Mouse (Mus musculus) heart, postnatal 0 days (tissue): ENCODE data around the gene Schip1. TPM values are rescaled to one million over a fixed set of nuclear protein-coding genes. Genes with fewer than 3 reads are reported as not detected.
"Not testable (repeated sequence)": the region's sequence is repeated elsewhere in the genome, so short reads cannot be mapped to it uniquely, and the experiment has no call there.

ENCODE experiments used
- ATAC-seq: fragments of 200-750 bp; cut with Nextera tagmentation; 2 replicates; pipeline ENCODE4 v1.8.0; 2017; ENCODE audit warnings: low read depth, moderate number of reproducible peaks, moderate library complexity; ENCODE audit not compliant: insufficient read depth
- DNase-seq: peaks from one replicate; pipeline ENCODE4 v3.0.0-alpha.2; 2016; ENCODE audit warnings: low spot score
- H3K27ac ChIP-seq: fragments of 300-500 bp; sonication (generic); 2 replicates; pipeline ENCODE4 v1.5.1; 2014; ENCODE audit warnings: low read depth, mild to moderate bottlenecking
- H3K27me3 ChIP-seq: fragments of 300-500 bp; sonication (generic); 2 replicates; pipeline ENCODE4 v1.6.1; 2014; ENCODE audit warnings: low read length, mixed read lengths; ENCODE audit not compliant: control insufficient read depth, insufficient read depth
- H3K36me3 ChIP-seq: fragments of 300-500 bp; sonication (generic); replicated peaks from 2 replicates; pipeline ENCODE4 v1.6.1; 2014; ENCODE audit warnings: low read length, mixed read lengths; ENCODE audit not compliant: control insufficient read depth, insufficient read depth
- H3K4me1 ChIP-seq: fragments of 300-500 bp; sonication (generic); 2 replicates; pipeline ENCODE4 v1.6.1; 2014; ENCODE audit warnings: antibody characterized with exemption; ENCODE audit not compliant: control insufficient read depth, insufficient read depth
- H3K4me2 ChIP-seq: fragments of 300-500 bp; sonication (generic); 2 replicates; pipeline ENCODE4 v1.6.1; 2014; ENCODE audit warnings: low read depth, mild to moderate bottlenecking, low read length, moderate library complexity
- H3K4me3 ChIP-seq: fragments of 300-500 bp; sonication (generic); 2 replicates; pipeline ENCODE4 v1.5.1; 2014; ENCODE audit warnings: low read depth, low read length
- H3K9ac ChIP-seq: fragments of 300-500 bp; sonication (generic); replicated peaks from 2 replicates; pipeline ENCODE4 v1.6.1; 2014; ENCODE audit warnings: low read depth, low read length, mixed read lengths
- H3K9me3 ChIP-seq: fragments of 300-500 bp; sonication (generic); replicated peaks from 2 replicates; pipeline ENCODE4 v1.6.1; 2016; ENCODE audit warnings: low read length; ENCODE audit not compliant: control insufficient read depth
- CTCF ChIP-seq: IDR thresholded peaks from 2 replicates; pipeline ENCODE4 v1.5.1; 2016; ENCODE audit warnings: antibody characterized with exemption, control low read depth, low read depth
- EP300 ChIP-seq: IDR thresholded peaks from 2 replicates; pipeline ENCODE4 v1.6.1; 2016; ENCODE audit warnings: antibody characterized with exemption, low read depth
- WGBS: fragments of 180-500 bp; shearing (Covaris S2); extraction: QIAGEN DNeasy Blood & Tissue Kit; methylation state at CpG from one replicate; pipeline ENCODE4 v1.1.7; 2014; 5-methylcytosine and 5-hydroxymethylcytosine counted together
- polyA plus RNA-seq: library from polyadenylated mRNA; unstranded; fragments of >200 nt; fragmentation: Nextera tagmentation; extraction: Ambion mirVana; gene quantifications from 2 replicates; pipeline ENCODE4 v1.2.1, GENCODE M21; 2015
- total RNA-seq: library from RNA; depleted of rRNA; stranded (reverse); fragments of >200 nt; gene quantifications from 2 replicates; pipeline ENCODE4 v1.2.3, GENCODE M21; 2014; ENCODE audit warnings: low replicate concordance

The Schip1 gene
- total and polyA plus RNA-seq, 2 experiments from 2014 or later = 58.4 to 74.3 TPM

DNA sequence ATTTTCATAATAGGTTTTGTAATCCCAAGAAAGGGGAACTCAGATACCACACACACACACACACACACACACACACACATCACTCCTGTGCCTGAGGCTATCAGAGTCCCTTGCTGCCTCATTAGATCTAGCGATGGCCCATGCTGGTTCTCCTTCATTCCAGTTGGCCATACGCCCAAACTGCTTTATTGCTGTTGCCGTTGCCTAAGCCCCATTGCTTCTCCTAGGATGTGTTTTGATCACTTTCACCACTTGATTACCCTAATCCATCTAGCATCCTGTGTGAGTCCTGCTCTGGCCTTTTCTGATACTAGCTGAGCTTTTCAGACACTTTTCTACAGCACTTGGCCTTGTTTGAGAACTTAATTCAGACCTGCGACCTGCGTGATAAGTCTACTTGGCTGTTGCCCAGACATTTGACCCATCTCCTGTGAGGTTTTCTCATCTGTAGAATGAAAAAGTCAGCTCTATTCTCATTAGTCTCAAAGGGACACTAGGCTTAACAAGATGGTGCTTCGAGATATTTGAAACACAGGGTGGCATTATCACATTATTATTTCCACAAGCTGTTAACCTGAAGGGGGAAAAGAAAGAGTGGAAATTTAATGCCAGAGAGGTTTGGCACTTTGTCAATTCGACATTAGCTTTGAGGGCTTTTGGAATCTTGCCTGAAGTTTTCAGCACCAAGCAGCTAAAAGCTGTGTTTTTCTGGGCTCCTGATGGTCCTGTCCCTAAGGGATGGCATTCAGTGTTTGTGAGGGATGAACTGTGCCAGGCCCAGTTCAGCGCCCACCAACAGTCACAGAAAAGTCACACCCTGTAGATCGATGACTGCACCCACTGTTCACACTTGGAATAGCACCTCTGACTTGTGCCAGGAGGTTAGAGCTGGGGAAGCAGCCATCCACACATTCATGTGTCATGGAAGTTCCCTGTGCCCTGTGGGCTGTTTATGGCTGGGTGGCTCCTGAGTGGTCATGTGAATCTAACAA is 7.1 kb downstream of the Schip1 start:
- WGBS = 53% methylated on average over 9 of the region's 9 CpGs

DNA sequence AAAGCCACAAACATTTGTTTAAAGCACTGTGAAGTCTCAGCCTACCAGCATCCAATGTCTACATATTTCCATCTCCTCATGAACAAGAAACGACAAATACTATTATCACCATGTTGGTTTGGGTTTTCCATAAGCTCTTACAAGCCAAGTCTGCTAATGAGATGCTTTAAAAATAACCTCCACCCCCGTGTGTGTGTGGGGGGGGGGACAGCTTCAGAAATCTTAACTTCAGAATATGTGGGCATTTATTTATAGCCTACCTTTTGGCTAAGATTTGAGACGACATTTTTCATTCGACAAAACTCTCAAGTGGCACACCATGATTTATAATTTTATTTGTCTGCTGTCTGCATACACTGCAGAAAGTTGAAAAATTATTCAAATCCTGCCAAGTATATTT is 12.8 kb downstream of the Schip1 start:
- Histone ChIP-seq H3K4me3 (no peak overlapping the region), H3K4me1 (no peaks in the 10 kb centered on the region), H3K9ac (no peak overlapping the region), H3K27ac (no peak overlapping the region), H3K27me3 (no peaks in the 10 kb centered on the region), H3K36me3 (no peaks in the 10 kb centered on the region), H3K4me2 (no peak overlapping the region), H3K9me3 (no peaks in the 10 kb centered on the region)
- no peak for ATAC-seq
- TF ChIP-seq EP300 (no peak), CTCF (no peak)
- WGBS = 47% methylated on average over 4 of the region's 4 CpGs
- no peak for DNase-seq

More for the DNA sequence above, 7.1 kb downstream of the Schip1 start:
- Histone ChIP-seq H3K4me3 (no peak overlapping the region), H3K36me3 (no peaks in the 10 kb centered on the region), H3K27ac (no peak overlapping the region), H3K9me3 (no peaks in the 10 kb centered on the region), H3K27me3 (no peaks in the 10 kb centered on the region), H3K4me1 (no peaks in the 10 kb centered on the region), H3K4me2 (no peak overlapping the region), H3K9ac (no peak overlapping the region)
- TF ChIP-seq CTCF (no peak), EP300 (no peak)
- DNase-seq = no peak
- ATAC-seq = no peak

DNA sequence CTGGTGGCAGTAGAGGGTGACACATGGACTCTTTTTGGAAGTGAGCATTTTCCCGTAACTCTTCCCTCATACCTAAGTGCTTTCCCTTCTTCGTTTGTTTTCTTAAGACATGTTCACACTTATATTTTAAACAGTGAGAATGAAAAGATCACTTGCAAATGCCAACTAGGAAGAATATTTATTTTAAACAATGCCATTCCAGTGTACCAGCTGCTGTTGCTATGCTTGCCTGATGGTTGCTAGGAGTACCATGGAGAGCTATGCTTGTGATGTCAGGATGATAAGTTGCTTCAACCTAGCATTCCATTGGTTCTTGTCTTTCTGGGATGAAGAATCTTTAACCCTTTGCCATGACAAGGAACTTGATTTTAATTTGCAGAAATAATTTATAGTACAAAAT is 20.4 kb downstream of the Schip1 start:
- H3K9ac ChIP-seq = no peak overlapping the region
- no peaks in the 10 kb centered on the region for H3K36me3 ChIP-seq
- no peaks in the 10 kb centered on the region for H3K4me1 ChIP-seq
- no peak overlapping the region for H3K4me3 ChIP-seq
- no peak for DNase-seq
- TF ChIP-seq EP300 = no peak
- no peak for TF ChIP-seq CTCF
- H3K9me3 ChIP-seq = no peaks in the 10 kb centered on the region
- ATAC-seq = no peak
- WGBS = 81% methylated on average over 2 of the region's 2 CpGs
- no peak overlapping the region for H3K4me2 ChIP-seq
- H3K27me3 ChIP-seq = no peaks in the 10 kb centered on the region
- H3K27ac ChIP-seq = no peak overlapping the region

- DNase-seq (no peak), ATAC-seq (no peak)
- no peak for TF ChIP-seq CTCF
- TF ChIP-seq EP300 = no peak
- no peaks in the 10 kb centered on the region for H3K27me3 ChIP-seq
- H3K4me1 ChIP-seq = no peaks in the 10 kb centered on the region
- no peaks in the 10 kb centered on the region for H3K36me3 ChIP-seq
- H3K4me2 ChIP-seq = no peak overlapping the region
- H3K27ac ChIP-seq = no peak overlapping the region
- H3K4me3 ChIP-seq = no peak overlapping the region
- no peaks in the 10 kb centered on the region for H3K9me3 ChIP-seq
- WGBS = 74% methylated on average over 4 of the region's 4 CpGs
- H3K9ac ChIP-seq = no peak overlapping the region
Measured at GRCm38 (mm10) chr3:68092108-68092507, 27.5 kb downstream of the Schip1 start.

- no peaks in the 10 kb centered on the region for H3K4me1 ChIP-seq
- DNase-seq (no peak), ATAC-seq (no peak)
- no peak overlapping the region for H3K4me3 ChIP-seq
- no peak overlapping the region for H3K27ac ChIP-seq
- TF ChIP-seq CTCF (no peak), EP300 (no peak)
- no peaks in the 10 kb centered on the region for H3K36me3 ChIP-seq
- no peak overlapping the region for H3K4me2 ChIP-seq
- WGBS = 76% methylated on average over 4 of the region's 4 CpGs
- no peaks in the 10 kb centered on the region for H3K27me3 ChIP-seq
- H3K9ac ChIP-seq = no peak overlapping the region
- H3K9me3 ChIP-seq = no peaks in the 10 kb centered on the region
Measured at GRCm38 (mm10) chr3:68096724-68097431, 32.3 kb downstream of the Schip1 start.

DNA sequence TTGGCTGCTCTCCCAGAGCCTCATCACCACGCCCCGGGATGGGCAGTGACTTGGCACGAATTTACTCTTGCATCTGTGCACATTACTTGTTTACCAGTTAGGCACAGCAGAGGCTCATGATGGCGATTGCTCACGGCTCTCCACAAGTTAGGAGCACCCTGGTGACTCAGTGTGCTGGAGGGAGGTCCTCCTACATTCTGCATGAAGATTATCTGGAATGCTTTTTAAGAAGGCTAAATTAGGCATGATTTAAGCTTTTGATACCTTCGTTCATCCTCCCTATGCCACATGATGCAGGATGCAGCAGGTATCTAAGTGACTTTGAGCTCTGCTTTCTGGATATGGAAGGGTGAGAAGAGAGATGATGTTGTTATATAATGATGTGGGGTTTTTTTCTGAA is 35.0 kb downstream of the Schip1 start:
- 87% methylated on average over 6 of the region's 6 CpGs for WGBS
- H3K4me2 ChIP-seq, H3K36me3 ChIP-seq, H3K9ac ChIP-seq, H3K9me3 ChIP-seq, H3K4me1 ChIP-seq, DNase-seq, ATAC-seq, H3K4me3 ChIP-seq, H3K27me3 ChIP-seq, H3K27ac ChIP-seq: not testable (repeated sequence)
